Comparison of ENCODE assay signal across 18 mouse cellular contexts in the genomic region with DNA sequence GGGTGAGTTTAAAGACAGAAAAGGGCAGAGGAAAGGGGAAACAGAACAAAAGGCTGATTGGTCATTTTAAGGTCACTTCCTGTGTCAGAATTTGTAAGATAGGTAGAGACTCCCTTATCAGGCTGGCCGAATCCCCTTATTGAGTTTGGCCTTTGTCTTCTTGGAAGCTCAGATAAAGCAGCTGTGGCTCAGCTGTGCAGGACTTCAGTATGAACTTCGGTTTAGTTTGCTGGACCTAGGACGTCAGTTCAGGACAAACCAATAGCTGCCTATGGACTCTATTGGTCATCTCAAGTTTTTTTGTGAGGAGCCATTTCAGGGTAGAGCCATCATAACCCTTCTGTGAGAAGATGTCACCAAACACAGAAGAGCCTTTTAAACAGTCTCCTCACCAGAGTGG. TPM values are rescaled to one million over a fixed set of nuclear protein-coding genes. Genes with fewer than 3 reads are reported as not detected.
A peak's percentile ranks its signal among the peaks of the same experiment; 100 is the strongest.
DNase-seq lines count a peak whose midpoint lies in the region; ATAC-seq and TF ChIP-seq lines count a peak whose summit lies in the region.
"Had no signal": no experiment of that assay in that cellular context is flagged by ENCODE, and none has a peak within 500 bp of the region (broad histone marks: within the 10 kb centered on the region; RNA-seq: fewer than 3 reads in every experiment).

No protein-coding gene starts in this region.

- WGBS in heart, embryonic 12.5 days, result 24% methylated on average over 3 of the region's 3 CpGs
- 49% methylated on average over 3 of the region's 3 CpGs for WGBS in heart, adult 2 months
- WGBS in embryonic facial prominence, embryonic 10.5 days, result 46% methylated on average over 3 of the region's 3 CpGs
- WGBS in liver, embryonic 15.5 days (ENCODE audit: insufficient replicate concordance), result 9% methylated on average over 3 of the region's 3 CpGs

- H3K79me2 ChIP-seq in heart, adult 2 months (replicated peaks; ENCODE audit: control insufficient read depth, insufficient read depth, low read length), result no peaks in the 10 kb centered on the region

- H3K4me1 ChIP-seq in heart, embryonic 12.5 days (replicated peaks), result peaks cover 35% of the 10 kb centered on the region
- peaks cover 3% of the 10 kb centered on the region for H3K4me1 ChIP-seq in heart, adult 2 months (ENCODE audit: control insufficient read depth, insufficient read depth, low read length)
- H3K4me1 ChIP-seq in embryonic facial prominence, embryonic 10.5 days, result peaks cover 28% of the 10 kb centered on the region
- H3K4me1 ChIP-seq in liver, embryonic 15.5 days (replicated peaks), result peaks cover 48% of the 10 kb centered on the region

- no peak overlapping the region for H3K9ac ChIP-seq in heart, embryonic 12.5 days
- no peak overlapping the region for H3K9ac ChIP-seq in heart, adult 2 months (ENCODE audit: low read depth, low read length)
- no peak overlapping the region for H3K9ac ChIP-seq in liver, embryonic 15.5 days
- H3K9ac ChIP-seq: hindbrain, embryonic 14.5 days; limb, embryonic 15.5 days; midbrain, embryonic 13.5 days had no signal

- no peak for DNase-seq in heart, adult 2 months
- DNase-seq in B cell, adult 2 months, result peak; percentile 25 to 31
- DNase-seq in embryonic facial prominence, embryonic 10.5 days (ENCODE audit: low spot score), result no peak
- no peak for DNase-seq in adrenal gland, adult 8-10 months
- DNase-seq in frontal cortex, postnatal 36 days (ENCODE audit: low spot score in 2 of 2), result no peak
- no peak for DNase-seq in spleen, postnatal 10 days (ENCODE audit: low spot score in 2 of 2)
- DNase-seq: cerebellum, adult 8-10 months; gastrocnemius, adult 2 months; kidney, adult 8-10 months; kidney, postnatal 25 days had no signal

- TF ChIP-seq CTCF in heart, adult 2 months (IDR thresholded peaks at IDR 0.05), result no peak

- ATAC-seq in heart, embryonic 12.5 days (ENCODE audit: insufficient number of reproducible peaks, low FRiP score), result no peak
- no peak for ATAC-seq in liver, embryonic 15.5 days (ENCODE audit: insufficient read depth)
- ATAC-seq: lung, postnatal 0 days had no signal

- TF ChIP-seq POLR2A in heart, adult 2 months (IDR thresholded peaks at IDR 0.05; ENCODE audit: insufficient read depth, low read depth, low read length), result no peak

- no peak overlapping the region for H3K4me3 ChIP-seq in heart, embryonic 12.5 days
- H3K4me3 ChIP-seq in heart, adult 2 months, result no peak overlapping the region
- H3K4me3 ChIP-seq in embryonic facial prominence, embryonic 10.5 days, result no peak overlapping the region
- no peak overlapping the region for H3K4me3 ChIP-seq in liver, embryonic 15.5 days (replicated peaks)
- H3K4me3 ChIP-seq: limb, embryonic 15.5 days; myocyte had no signal

- intact Hi-C loops in heart, adult 2 months (cut with DNase I), result no loop called here

- H3K27ac ChIP-seq in heart, embryonic 12.5 days (ENCODE audit: poor library complexity, severe bottlenecking), result no peak overlapping the region
- no peak overlapping the region for H3K27ac ChIP-seq in heart, adult 2 months
- peak overlapping the region; percentile 72; the same call in 1 of the 2 replicates for H3K27ac ChIP-seq in embryonic facial prominence, embryonic 10.5 days (replicated peaks)
- H3K27ac ChIP-seq in liver, embryonic 15.5 days (replicated peaks), result peak overlapping the region; percentile 72; the same call in 1 of the 2 replicates
- H3K27ac ChIP-seq: gastrocnemius, adult 2 months; hindbrain, embryonic 14.5 days; limb, embryonic 15.5 days; midbrain, embryonic 13.5 days; stomach, postnatal 0 days had no signal

- peaks cover 4% of the 10 kb centered on the region; the same call in 1 of the 2 replicates for H3K9me3 ChIP-seq in heart, embryonic 12.5 days (replicated peaks)
- H3K9me3 ChIP-seq in embryonic facial prominence, embryonic 10.5 days, result no peaks in the 10 kb centered on the region
- H3K9me3 ChIP-seq in liver, embryonic 15.5 days (replicated peaks), result no peaks in the 10 kb centered on the region
- H3K9me3 ChIP-seq: limb, embryonic 15.5 days; midbrain, embryonic 13.5 days had no signal

- no peak for TF ChIP-seq EP300 in heart, adult 2 months (IDR thresholded peaks at IDR 0.05; ENCODE audit: insufficient read depth, low read depth, low read length)

- no peaks in the 10 kb centered on the region for H3K36me3 ChIP-seq in heart, embryonic 12.5 days
- no peaks in the 10 kb centered on the region for H3K36me3 ChIP-seq in heart, adult 2 months (ENCODE audit: control insufficient read depth, insufficient read depth, low read length)
- no peaks in the 10 kb centered on the region for H3K36me3 ChIP-seq in embryonic facial prominence, embryonic 10.5 days (replicated peaks)
- H3K36me3 ChIP-seq in liver, embryonic 15.5 days (replicated peaks), result no peaks in the 10 kb centered on the region
- H3K36me3 ChIP-seq: limb, embryonic 15.5 days; midbrain, embryonic 13.5 days had no signal

- H3K4me2 ChIP-seq in heart, embryonic 12.5 days, result 0 out of 2 replicates have a peak overlapping the region, but pooled peaks have one; percentile 59
- peak overlapping the region; percentile 45; the same call in 1 of the 2 replicates for H3K4me2 ChIP-seq in liver, embryonic 15.5 days
- H3K4me2 ChIP-seq: limb, embryonic 15.5 days had no signal

- no peaks in the 10 kb centered on the region for H3K27me3 ChIP-seq in heart, embryonic 12.5 days (replicated peaks)
- H3K27me3 ChIP-seq in heart, adult 2 months (ENCODE audit: control insufficient read depth, insufficient read depth, low read length), result no peaks in the 10 kb centered on the region
- no peaks in the 10 kb centered on the region for H3K27me3 ChIP-seq in embryonic facial prominence, embryonic 10.5 days (replicated peaks; ENCODE audit: low read depth, poor library complexity, severe bottlenecking)
- H3K27me3 ChIP-seq in liver, embryonic 15.5 days, result no peaks in the 10 kb centered on the region
- H3K27me3 ChIP-seq: limb, embryonic 15.5 days; midbrain, embryonic 13.5 days had no signal

RNA-seq across cellular contexts. Expression of gene Snx9, which starts 12.2 kb away (rescaled TPM):
- polyA plus RNA-seq in heart, embryonic 12.5 days (2016; fragmentation: Nextera tagmentation; extraction: Ambion mirVana), result 28.9 and 29.6 TPM in 2 replicates
- 10 to 100 TPM; 30.2 to 31.9 TPM for total RNA-seq in heart, adult 2 months (2021)
- polyA plus RNA-seq in heart, adult 2 months (2012; rRNA removed), result 16.7 and 27.0 TPM in 2 replicates
- polyA plus RNA-seq in embryonic facial prominence, embryonic 10.5 days (2016; fragmentation: Nextera tagmentation; extraction: Ambion mirVana), result 16.3 and 19.5 TPM in 2 replicates
- 11.9 and 13.4 TPM in 2 replicates for polyA plus RNA-seq in liver, embryonic 15.5 days (2015; fragmentation: Nextera tagmentation; extraction: Ambion mirVana)
- 10 to 100 TPM; 46.3 to 61.4 (median 52.9) TPM for total RNA-seq in adrenal gland, adult 8-10 months (2022)

Comparison
In these comparisons a context has a peak if more than half of its experiments do, and no peak if none do; other contexts are left out.
1. H3K27ac ChIP-seq: peak in embryonic facial prominence, embryonic 10.5 days (single experiment) and liver, embryonic 15.5 days (single experiment); none in heart, embryonic 12.5 days (single experiment) and heart, adult 2 months (single experiment).
2. DNase-seq: peak in B cell, adult 2 months (2 of 2); none in heart, adult 2 months (0 of 2), embryonic facial prominence, embryonic 10.5 days (single experiment), adrenal gland, adult 8-10 months (single experiment), frontal cortex, postnatal 36 days (0 of 2) and spleen, postnatal 10 days (0 of 2).